Comparison of ENCODE assay signal across 14 mouse cellular contexts in genomic region chr14:46381457-46381856, GRCm38 (mm10). TPM values are rescaled to one million over a fixed set of nuclear protein-coding genes. Genes with fewer than 3 reads are reported as not detected.
DNase-seq lines count a peak whose midpoint lies in the region; ATAC-seq and TF ChIP-seq lines count a peak whose summit lies in the region.
"Had no signal": no experiment of that assay in that cellular context is flagged by ENCODE, and none has a peak within 500 bp of the region (broad histone marks: within the 10 kb centered on the region; RNA-seq: fewer than 3 reads in every experiment).

No protein-coding gene starts in this region.

- intact Hi-C loops in gastrocnemius, postnatal 36 days (cut with DNase I) = loop anchor here (5.0 to 10.0 kb wide), 2 partner anchors 79 to 183 kb away; no protein-coding TSS in a partner anchor

- H3K27me3 ChIP-seq in E14TG2a.4 (ENCODE audit: insufficient read depth, low read length) = peaks cover 17% of the 10 kb centered on the region

- no peak for DNase-seq in cerebellum, postnatal 4 days (ENCODE audit: low spot score in 2 of 2)
- DNase-seq in cerebellum, postnatal 10 days = peak; percentile 33 to 61
- peak; percentile 54 to 66 for DNase-seq in gastrocnemius, postnatal 36 days
- no peak for DNase-seq in left cerebral cortex, adult 11 months (ENCODE audit: low spot score)
- no peak for DNase-seq in left cerebral cortex, adult 18-20 months (ENCODE audit: low spot score in 2 of 2)
- DNase-seq in lung, adult 18-20 months = no peak
- DNase-seq: liver, embryonic 13.5 days; spleen, adult 18-20 months; thymus, adult 2 months had no signal

- no peaks in the 10 kb centered on the region for H3K9me3 ChIP-seq in E14TG2a.4 (ENCODE audit: low read length)
- H3K9me3 ChIP-seq: liver, embryonic 13.5 days had no signal

- TF ChIP-seq CTCF in E14TG2a.4 (conservative IDR thresholded peaks at IDR 0.05; ENCODE audit: low read length) = no peak

- peak overlapping the region; percentile 63; the same call in 1 of the 2 replicates for H3K4me3 ChIP-seq in E14TG2a.4 (replicated peaks; ENCODE audit: low read length)
- H3K4me3 ChIP-seq: liver, embryonic 13.5 days had no signal

- H3K36me3 ChIP-seq in E14TG2a.4 (ENCODE audit: insufficient read depth, low read length) = peaks cover 35% of the 10 kb centered on the region
- H3K36me3 ChIP-seq: liver, embryonic 13.5 days had no signal

- peaks cover 65% of the 10 kb centered on the region for H3K4me1 ChIP-seq in E14TG2a.4 (replicated peaks; ENCODE audit: low read depth, low read length)

- peak; percentile 21; the same call in 1 of the 2 replicates for ATAC-seq in cerebellum, adult (ENCODE audit: insufficient number of reproducible peaks, low FRiP score, low TSS enrichment)
- ATAC-seq: forebrain, embryonic 16.5 days; intestine, postnatal 0 days had no signal

RNA-seq across cellular contexts. Expression of gene Gm15217, which starts 2.2 kb away (rescaled TPM):
- not detected for total RNA-seq in gastrocnemius, postnatal 36 days (2021)
- total RNA-seq in left cerebral cortex, adult 18-20 months (2021) = not detected
- total RNA-seq: layer of hippocampus, adult 8-10 months had no signal

RNA-seq across cellular contexts. Expression of gene Bmp4, which starts 9.0 kb away (rescaled TPM):
- 1 to 10 TPM; 6.7 to 8.9 TPM for total RNA-seq in gastrocnemius, postnatal 36 days (2021)
- 1 to 10 TPM; 4.2 to 6.0 TPM for total RNA-seq in left cerebral cortex, adult 18-20 months (2021)

Comparison
In these comparisons a context has a peak if more than half of its experiments do, and no peak if none do; other contexts are left out.
1. DNase-seq: peak in cerebellum, postnatal 10 days (2 of 2) and gastrocnemius, postnatal 36 days (2 of 2); none in cerebellum, postnatal 4 days (0 of 2), left cerebral cortex, adult 11 months (single experiment), left cerebral cortex, adult 18-20 months (0 of 2) and lung, adult 18-20 months (0 of 2).